ENCODE assay signal across 25 mouse cellular contexts in genomic region chr7:120874021-120874420, GRCm38 (mm10). TPM values are rescaled to one million over a fixed set of nuclear protein-coding genes. Genes with fewer than 3 reads are reported as not detected.
DNase-seq lines count a peak whose midpoint lies in the region; ATAC-seq and TF ChIP-seq lines count a peak whose summit lies in the region.
"Had no signal": no experiment of that assay in that cellular context is flagged by ENCODE, and none has a peak within 500 bp of the region (broad histone marks: within the 10 kb centered on the region; RNA-seq: fewer than 3 reads in every experiment).

No protein-coding gene starts in this region.

- intact Hi-C loops in left cerebral cortex, postnatal 14 days (cut with DNase I): no loop called here

- no peak overlapping the region for H3K4me3 ChIP-seq in hindbrain, embryonic 10.5 days
- H3K4me3 ChIP-seq in hindbrain, embryonic 12.5 days: no peak overlapping the region
- no peak overlapping the region for H3K4me3 ChIP-seq in intestine, embryonic 15.5 days (replicated peaks)
- peak overlapping the region; percentile 44; the same call in 1 of the 2 replicates for H3K4me3 ChIP-seq in liver, embryonic 15.5 days (replicated peaks)
- H3K4me3 ChIP-seq in stomach, postnatal 0 days (ENCODE audit: low read depth, low read length): no peak overlapping the region
- H3K4me3 ChIP-seq: heart, embryonic 12.5 days; limb, embryonic 10.5 days; neural tube, embryonic 15.5 days had no signal

- TF ChIP-seq CTCF in stomach, postnatal 0 days (IDR thresholded peaks at IDR 0.05; ENCODE audit: low read depth): no peak

- no peak overlapping the region for H3K4me2 ChIP-seq in hindbrain, embryonic 12.5 days (replicated peaks)
- no peak overlapping the region for H3K4me2 ChIP-seq in intestine, embryonic 15.5 days (replicated peaks)
- peak overlapping the region; percentile 65 for H3K4me2 ChIP-seq in liver, embryonic 15.5 days
- no peak overlapping the region for H3K4me2 ChIP-seq in stomach, postnatal 0 days (replicated peaks; ENCODE audit: low read depth)
- H3K4me2 ChIP-seq: heart, embryonic 12.5 days; midbrain, embryonic 11.5 days; neural tube, embryonic 15.5 days had no signal

- H3K9me3 ChIP-seq in hindbrain, embryonic 10.5 days: no peaks in the 10 kb centered on the region
- H3K9me3 ChIP-seq in hindbrain, embryonic 12.5 days (replicated peaks): no peaks in the 10 kb centered on the region
- H3K9me3 ChIP-seq in intestine, embryonic 15.5 days: no peaks in the 10 kb centered on the region
- H3K9me3 ChIP-seq in liver, embryonic 15.5 days (replicated peaks): no peaks in the 10 kb centered on the region
- H3K9me3 ChIP-seq in stomach, postnatal 0 days (ENCODE audit: control insufficient read depth, low read length): no peaks in the 10 kb centered on the region
- H3K9me3 ChIP-seq: G1E; heart, embryonic 12.5 days; limb, embryonic 10.5 days; neural tube, embryonic 15.5 days had no signal

- H3K36me3 ChIP-seq in hindbrain, embryonic 10.5 days: no peaks in the 10 kb centered on the region
- H3K36me3 ChIP-seq in hindbrain, embryonic 12.5 days: no peaks in the 10 kb centered on the region
- 0 out of 2 replicates have a peak, but pooled peaks cover 4% of the 10 kb centered on the region for H3K36me3 ChIP-seq in intestine, embryonic 15.5 days
- peaks cover 73% of the 10 kb centered on the region for H3K36me3 ChIP-seq in liver, embryonic 15.5 days (replicated peaks)
- H3K36me3 ChIP-seq in stomach, postnatal 0 days (ENCODE audit: control insufficient read depth, insufficient read depth, low read length): no peaks in the 10 kb centered on the region; the same call in 1 of the 2 replicates
- H3K36me3 ChIP-seq: heart, embryonic 12.5 days had no signal

- H3K9ac ChIP-seq in hindbrain, embryonic 12.5 days: no peak overlapping the region
- no peak overlapping the region for H3K9ac ChIP-seq in intestine, embryonic 15.5 days
- peak overlapping the region; percentile 62 for H3K9ac ChIP-seq in liver, embryonic 15.5 days
- peak overlapping the region; percentile 8; the same call in 1 of the 2 replicates for H3K9ac ChIP-seq in stomach, postnatal 0 days (ENCODE audit: low read length)
- H3K9ac ChIP-seq: forebrain, postnatal 0 days; heart, embryonic 12.5 days; neural tube, embryonic 15.5 days had no signal

- no peak for ATAC-seq in hindbrain, embryonic 12.5 days (ENCODE audit: low FRiP score)
- ATAC-seq in intestine, embryonic 15.5 days: no peak
- no peak for ATAC-seq in liver, embryonic 15.5 days (ENCODE audit: insufficient read depth)
- ATAC-seq in stomach, postnatal 0 days (ENCODE audit: low FRiP score, low TSS enrichment): no peak
- ATAC-seq: activated CD4-positive, CD25-positive, alpha-beta regulatory T cell, adult 4 months; forebrain, postnatal 0 days had no signal

- DNase-seq in hindbrain, embryonic 10.5 days (ENCODE audit: low spot score): no peak
- DNase-seq in stomach, postnatal 0 days (ENCODE audit: low spot score): no peak
- no peak for DNase-seq in left cerebral cortex, postnatal 14 days (ENCODE audit: low spot score in 2 of 2)
- no peak for DNase-seq in right cerebral cortex, postnatal 10 days (ENCODE audit: low spot score in 2 of 2)
- DNase-seq: adrenal gland, postnatal 25 days; B cell, adult 2 months; cerebellum, adult 9-11 months; forebrain, postnatal 0 days; heart, adult 18-20 months; heart, postnatal 10 days; kidney, adult 2 months; lung, postnatal 10 days; right cerebral cortex, adult 18-20 months; thymus, postnatal 14 days had no signal

- H3K4me1 ChIP-seq in hindbrain, embryonic 10.5 days (replicated peaks): 0 out of 2 replicates have a peak, but pooled peaks cover 8% of the 10 kb centered on the region
- peaks cover 9% of the 10 kb centered on the region; the same call in 1 of the 2 replicates for H3K4me1 ChIP-seq in hindbrain, embryonic 12.5 days
- H3K4me1 ChIP-seq in intestine, embryonic 15.5 days (replicated peaks): peaks cover 12% of the 10 kb centered on the region
- peaks cover 91% of the 10 kb centered on the region for H3K4me1 ChIP-seq in liver, embryonic 15.5 days (replicated peaks)
- peaks cover 2% of the 10 kb centered on the region; the same call in 1 of the 2 replicates for H3K4me1 ChIP-seq in stomach, postnatal 0 days (replicated peaks; ENCODE audit: control insufficient read depth, insufficient read depth)

- no peak for TF ChIP-seq EP300 in stomach, postnatal 0 days (optimal IDR thresholded peaks at IDR 0.05)

- WGBS in hindbrain, embryonic 10.5 days: 88% methylated on average over 3 of the region's 3 CpGs
- WGBS in hindbrain, embryonic 12.5 days: 86% methylated on average over 3 of the region's 3 CpGs
- 91% methylated on average over 3 of the region's 3 CpGs for WGBS in intestine, embryonic 15.5 days
- WGBS in liver, embryonic 15.5 days (ENCODE audit: insufficient replicate concordance): 83% methylated on average over 3 of the region's 3 CpGs
- WGBS in stomach, postnatal 0 days: 80% methylated on average over 3 of the region's 3 CpGs

- no peaks in the 10 kb centered on the region for H3K27me3 ChIP-seq in hindbrain, embryonic 10.5 days (ENCODE audit: insufficient read depth, poor library complexity, severe bottlenecking)
- no peaks in the 10 kb centered on the region for H3K27me3 ChIP-seq in hindbrain, embryonic 12.5 days
- H3K27me3 ChIP-seq in intestine, embryonic 15.5 days (replicated peaks): no peaks in the 10 kb centered on the region
- no peaks in the 10 kb centered on the region for H3K27me3 ChIP-seq in liver, embryonic 15.5 days
- no peaks in the 10 kb centered on the region for H3K27me3 ChIP-seq in stomach, postnatal 0 days (ENCODE audit: control insufficient read depth, insufficient read depth, low read length)
- H3K27me3 ChIP-seq: CH12.LX; heart, embryonic 12.5 days; neural tube, embryonic 15.5 days had no signal

- peak overlapping the region; percentile 50; the same call in 1 of the 2 replicates for H3K27ac ChIP-seq in hindbrain, embryonic 10.5 days
- H3K27ac ChIP-seq in hindbrain, embryonic 12.5 days: no peak overlapping the region
- H3K27ac ChIP-seq in intestine, embryonic 15.5 days: peak overlapping the region; percentile 36; the same call in 1 of the 2 replicates
- peak overlapping the region; percentile 96 for H3K27ac ChIP-seq in liver, embryonic 15.5 days (replicated peaks)
- H3K27ac ChIP-seq in stomach, postnatal 0 days (replicated peaks): peak overlapping the region; percentile 82
- H3K27ac ChIP-seq: kidney, postnatal 0 days; limb, embryonic 10.5 days; neural tube, embryonic 15.5 days had no signal

RNA-seq across cellular contexts. Expression of gene Eef2k, which starts 31.4 kb away (rescaled TPM):
- polyA plus RNA-seq in hindbrain, embryonic 10.5 days (2016; fragmentation: Nextera tagmentation; extraction: Ambion mirVana): 26.9 and 30.1 TPM in 2 replicates
- polyA plus RNA-seq in hindbrain, embryonic 12.5 days (2016; fragmentation: Nextera tagmentation; extraction: Ambion mirVana): 32.5 and 34.8 TPM in 2 replicates
- polyA plus RNA-seq in intestine, embryonic 15.5 days (2015; fragmentation: Nextera tagmentation; extraction: Ambion mirVana): 44.4 and 47.2 TPM in 2 replicates
- polyA plus RNA-seq in liver, embryonic 15.5 days (2015; fragmentation: Nextera tagmentation; extraction: Ambion mirVana): 42.8 and 50.4 TPM in 2 replicates
- 39.9 and 42.0 TPM in 2 replicates for polyA plus RNA-seq in stomach, postnatal 0 days (2015; fragmentation: Nextera tagmentation; extraction: Ambion mirVana)
- 10 to 100 TPM; 31.6 to 42.9 TPM for total RNA-seq in left cerebral cortex, postnatal 14 days (2021)

RNA-seq across cellular contexts. Expression of gene Polr3e, which starts 43.5 kb away (rescaled TPM):
- 31.2 and 41.0 TPM in 2 replicates for polyA plus RNA-seq in hindbrain, embryonic 10.5 days (2016; fragmentation: Nextera tagmentation; extraction: Ambion mirVana)
- 29.2 and 29.8 TPM in 2 replicates for polyA plus RNA-seq in hindbrain, embryonic 12.5 days (2016; fragmentation: Nextera tagmentation; extraction: Ambion mirVana)
- 40.3 and 41.5 TPM in 2 replicates for polyA plus RNA-seq in intestine, embryonic 15.5 days (2015; fragmentation: Nextera tagmentation; extraction: Ambion mirVana)
- polyA plus RNA-seq in liver, embryonic 15.5 days (2015; fragmentation: Nextera tagmentation; extraction: Ambion mirVana): 12.8 and 13.4 TPM in 2 replicates
- 16.1 and 17.7 TPM in 2 replicates for polyA plus RNA-seq in stomach, postnatal 0 days (2015; fragmentation: Nextera tagmentation; extraction: Ambion mirVana)
- total RNA-seq in left cerebral cortex, postnatal 14 days (2021): 10 to 100 TPM; 30.4 to 30.9 TPM

Comparison
In these comparisons a context has a peak if more than half of its experiments do, and no peak if none do; other contexts are left out.
1. H3K9ac ChIP-seq: peak in liver, embryonic 15.5 days (single experiment) and stomach, postnatal 0 days (single experiment); none in hindbrain, embryonic 12.5 days (single experiment) and intestine, embryonic 15.5 days (single experiment).